Mouse (Mus musculus): ENCODE results near the gene Chmp4b. TPM values are rescaled to one million over a fixed set of nuclear protein-coding genes. Genes with fewer than 3 reads are reported as not detected.

Gene Chmp4b
- polyA plus RNA-seq, 2 experiments: 8.1 to 84.2 TPM

- Histone ChIP-seq H3K4me3 (ENCODE audit: insufficient read depth in 1 of 2, low read depth in 2 of 2, low read length in 2 of 2) (no peak overlapping the region), H3K27ac (no peak overlapping the region), H3K4me2 (ENCODE audit: low read depth) (no peak overlapping the region), H3K27me3 (ENCODE audit: control insufficient read depth, insufficient read depth, low read length) (no peaks in the 10 kb centered on the region), H3K4me1 (replicated peaks; ENCODE audit: control insufficient read depth in 2 of 2, insufficient read depth in 2 of 2, low read length in 1 of 2) (no peaks in the 10 kb centered on the region), H3K9me3 (ENCODE audit: control insufficient read depth, low read length) (no peaks in the 10 kb centered on the region), H3K36me3 (replicated peaks; ENCODE audit: control insufficient read depth, insufficient read depth, low read depth) (no peaks in the 10 kb centered on the region), H3K9ac (replicated peaks) (no peak overlapping the region)
- DNase-seq (ENCODE audit: low read depth in 3 of 3, low spot score in 3 of 3) (no peak), ATAC-seq (ENCODE audit: insufficient read depth) (no peak)
- TF ChIP-seq EP300 (IDR thresholded peaks at IDR 0.05; ENCODE audit: low read depth): no peak
- TF ChIP-seq CTCF (IDR thresholded peaks at IDR 0.05; ENCODE audit: low read depth): peak; percentile 80
- 40% methylated on average over 6 of the region's 6 CpGs for WGBS (ENCODE audit: insufficient replicate concordance)
These were observed 61.6 kb downstream of the Chmp4b start for GRCm38 (mm10) chr2:154713083-154713482.

GRCm38 (mm10) chr2:154713964-154714363 is 62.5 kb downstream of the Chmp4b start:
- H3K9ac ChIP-seq (replicated peaks): no peak overlapping the region
- H3K27me3 ChIP-seq (ENCODE audit: control insufficient read depth, insufficient read depth, low read length): no peaks in the 10 kb centered on the region
- TF ChIP-seq EP300 (IDR thresholded peaks at IDR 0.05; ENCODE audit: low read depth) (no peak), CTCF (IDR thresholded peaks at IDR 0.05; ENCODE audit: low read depth) (no peak)
- ATAC-seq (ENCODE audit: insufficient read depth) (no peak), DNase-seq (ENCODE audit: low read depth in 3 of 3, low spot score in 3 of 3) (no peak)
- no peaks in the 10 kb centered on the region for H3K9me3 ChIP-seq (ENCODE audit: control insufficient read depth, low read length)
- no peaks in the 10 kb centered on the region for H3K36me3 ChIP-seq (replicated peaks; ENCODE audit: control insufficient read depth, insufficient read depth, low read depth)
- no peak overlapping the region for H3K4me3 ChIP-seq (ENCODE audit: insufficient read depth in 1 of 2, low read depth in 2 of 2, low read length in 2 of 2)
- WGBS (ENCODE audit: insufficient replicate concordance): 48% methylated on average over 3 of the region's 3 CpGs
- H3K27ac ChIP-seq: no peak overlapping the region
- no peaks in the 10 kb centered on the region for H3K4me1 ChIP-seq (replicated peaks; ENCODE audit: control insufficient read depth in 2 of 2, insufficient read depth in 2 of 2, low read length in 1 of 2)
- no peak overlapping the region for H3K4me2 ChIP-seq (ENCODE audit: low read depth)

- no peaks in the 10 kb centered on the region for H3K9me3 ChIP-seq (ENCODE audit: control insufficient read depth, low read length)
- H3K27ac ChIP-seq: no peak overlapping the region
- 62% methylated on average over 4 of the region's 4 CpGs for WGBS (ENCODE audit: insufficient replicate concordance)
- H3K4me3 ChIP-seq (ENCODE audit: insufficient read depth in 1 of 2, low read depth in 2 of 2, low read length in 2 of 2): no peak overlapping the region
- no peak overlapping the region for H3K4me2 ChIP-seq (ENCODE audit: low read depth)
- TF ChIP-seq EP300 (IDR thresholded peaks at IDR 0.05; ENCODE audit: low read depth): no peak
- no peak for TF ChIP-seq CTCF (IDR thresholded peaks at IDR 0.05; ENCODE audit: low read depth)
- DNase-seq (ENCODE audit: low read depth in 3 of 3, low spot score in 3 of 3) (no peak), ATAC-seq (ENCODE audit: insufficient read depth) (no peak)
- no peaks in the 10 kb centered on the region for H3K27me3 ChIP-seq (ENCODE audit: control insufficient read depth, insufficient read depth, low read length)
- H3K9ac ChIP-seq (replicated peaks): no peak overlapping the region
- no peaks in the 10 kb centered on the region for H3K36me3 ChIP-seq (replicated peaks; ENCODE audit: control insufficient read depth, insufficient read depth, low read depth)
- no peaks in the 10 kb centered on the region for H3K4me1 ChIP-seq (replicated peaks; ENCODE audit: control insufficient read depth in 2 of 2, insufficient read depth in 2 of 2, low read length in 1 of 2)
These were observed 65.1 kb downstream of the Chmp4b start for GRCm38 (mm10) chr2:154716586-154716985.

- Histone ChIP-seq H3K9ac (replicated peaks) (no peak overlapping the region), H3K4me2 (ENCODE audit: low read depth) (no peak overlapping the region), H3K9me3 (ENCODE audit: control insufficient read depth, low read length) (no peaks in the 10 kb centered on the region), H3K27ac (no peak overlapping the region), H3K4me3 (ENCODE audit: insufficient read depth in 1 of 2, low read depth in 2 of 2, low read length in 2 of 2) (no peak overlapping the region), H3K36me3 (replicated peaks; ENCODE audit: control insufficient read depth, insufficient read depth, low read depth) (no peaks in the 10 kb centered on the region), H3K27me3 (ENCODE audit: control insufficient read depth, insufficient read depth, low read length) (no peaks in the 10 kb centered on the region), H3K4me1 (replicated peaks; ENCODE audit: control insufficient read depth in 2 of 2, insufficient read depth in 2 of 2, low read length in 1 of 2) (no peaks in the 10 kb centered on the region)
- ATAC-seq (ENCODE audit: insufficient read depth): no peak
- no peak for DNase-seq (ENCODE audit: low read depth in 3 of 3, low spot score in 3 of 3)
- TF ChIP-seq CTCF (IDR thresholded peaks at IDR 0.05; ENCODE audit: low read depth) (no peak), EP300 (IDR thresholded peaks at IDR 0.05; ENCODE audit: low read depth) (no peak)
These were observed 65.6 kb downstream of the Chmp4b start for GRCm38 (mm10) chr2:154717081-154717480.

GRCm38 (mm10) chr2:154718855-154719556 is 67.5 kb downstream of the Chmp4b start:
- Histone ChIP-seq H3K4me1 (replicated peaks; ENCODE audit: control insufficient read depth in 2 of 2, insufficient read depth in 2 of 2, low read length in 1 of 2) (0 out of 4 replicates have a peak, but pooled peaks cover 0 to 2% of the 10 kb centered on the region in 2 experiments), H3K4me3 (ENCODE audit: insufficient read depth in 1 of 2, low read depth in 2 of 2, low read length in 2 of 2) (no peak overlapping the region), H3K36me3 (replicated peaks; ENCODE audit: control insufficient read depth, insufficient read depth, low read depth) (no peaks in the 10 kb centered on the region), H3K4me2 (ENCODE audit: low read depth) (no peak overlapping the region), H3K9ac (replicated peaks) (no peak overlapping the region), H3K27me3 (ENCODE audit: control insufficient read depth, insufficient read depth, low read length) (no peaks in the 10 kb centered on the region), H3K27ac (no peak overlapping the region), H3K9me3 (ENCODE audit: control insufficient read depth, low read length) (no peaks in the 10 kb centered on the region)
- ATAC-seq (ENCODE audit: insufficient read depth): no peak
- no peak for DNase-seq (ENCODE audit: low read depth in 3 of 3, low spot score in 3 of 3)
- TF ChIP-seq CTCF (IDR thresholded peaks at IDR 0.05; ENCODE audit: low read depth): no peak
- TF ChIP-seq EP300 (IDR thresholded peaks at IDR 0.05; ENCODE audit: low read depth): no peak
- WGBS (ENCODE audit: insufficient replicate concordance): 70% methylated on average over 12 of the region's 12 CpGs
